Comparison of ENCODE assay signal across 13 mouse cellular contexts in genomic region chr9:102073404-102073803, GRCm38 (mm10).
"Had no signal": no experiment of that assay in that cellular context is flagged by ENCODE, and none has a peak within 500 bp of the region (broad histone marks: within the 10 kb centered on the region; RNA-seq: fewer than 3 reads in every experiment).

No protein-coding gene starts in this region.

- H3K4me1 ChIP-seq: liver, embryonic 13.5 days had no signal

- H3K36me3 ChIP-seq: limb, embryonic 12.5 days; liver, embryonic 13.5 days; neural tube, embryonic 13.5 days had no signal

- H3K27me3 ChIP-seq: liver, embryonic 13.5 days; neural tube, embryonic 13.5 days had no signal

- H3K27ac ChIP-seq: layer of hippocampus, adult 2 months; limb, embryonic 12.5 days; liver, embryonic 13.5 days; neural tube, embryonic 13.5 days had no signal

- H3K4me3 ChIP-seq: layer of hippocampus, adult 2 months; limb, embryonic 12.5 days; liver, embryonic 13.5 days; neural tube, embryonic 13.5 days had no signal

- H3K4me2 ChIP-seq: limb, embryonic 12.5 days; liver, embryonic 13.5 days; neural tube, embryonic 13.5 days had no signal

- H3K9ac ChIP-seq: limb, embryonic 12.5 days; liver, embryonic 13.5 days; neural tube, embryonic 13.5 days had no signal

- DNase-seq: kidney, postnatal 10 days; kidney, postnatal 4 days; liver; liver, embryonic 13.5 days; lung, adult 18-20 months; retina, postnatal 1 day; right cerebral cortex, postnatal 4 days; spleen, adult 18-20 months; thymus, adult 18-20 months; thymus, postnatal 14 days had no signal

- H3K9me3 ChIP-seq: limb, embryonic 12.5 days; liver, embryonic 13.5 days; neural tube, embryonic 13.5 days had no signal
